Mouse (Mus musculus) kidney, adult 2 months (tissue): ENCODE results near the gene Rtn4rl1.

Experiments used
- CTCF ChIP-seq: fragments of 200-500 bp; conservative IDR thresholded peaks from 2 replicates; pipeline ENCODE4 v1.5.1; 2011; ENCODE audit warnings: low read depth, mild to moderate bottlenecking, control low read depth, low read length, moderate library complexity, mixed read lengths; ENCODE audit not compliant: insufficient read depth, insufficient read length
- POLR2A ChIP-seq: fragments of 200-500 bp; IDR thresholded peaks from one replicate; pipeline ENCODE4 v1.6.1; 2011; ENCODE audit warnings: low read depth, low read length, control low read depth

DNA sequence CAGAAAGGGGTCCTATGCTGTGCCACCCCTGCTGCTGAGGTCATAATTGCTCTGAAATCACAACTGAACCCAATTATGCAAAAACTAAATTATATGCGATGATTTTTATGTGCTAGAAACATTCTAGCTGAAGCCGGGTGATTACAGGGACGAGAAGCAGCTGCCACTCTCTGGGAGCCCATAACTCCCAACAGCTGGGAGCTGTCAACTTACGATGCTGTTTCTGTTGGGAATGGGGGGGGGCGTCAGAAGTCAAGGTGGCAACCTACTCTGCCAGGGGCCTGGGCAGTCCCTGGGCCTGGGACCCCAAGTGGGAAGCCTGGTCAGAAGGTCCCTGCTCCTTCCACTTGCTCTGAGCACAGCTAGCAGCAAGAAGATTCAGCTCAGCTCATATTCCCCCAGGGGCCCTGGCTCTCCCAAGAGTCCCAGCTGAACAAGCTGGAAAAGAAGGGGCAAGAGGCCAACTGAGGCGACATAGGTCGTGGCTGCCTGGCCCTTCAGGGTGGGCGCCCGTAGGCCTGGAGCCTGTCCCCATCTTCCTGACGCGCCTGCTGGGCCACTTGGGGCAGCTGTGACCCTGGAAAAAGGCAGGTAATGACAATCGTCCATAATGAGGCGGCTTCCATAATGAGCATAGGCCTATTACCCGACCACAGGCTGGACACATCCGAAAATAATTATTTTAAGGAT lies 69.8 kb downstream of the Rtn4rl1 start:
- TF ChIP-seq CTCF (no peak), POLR2A (no peak)
